Mouse (Mus musculus) ovary, postnatal 14 days (tissue): ENCODE results near the gene Map2k1.

Experiments
- DNase-seq: peaks from one replicate; pipeline ENCODE4 v3.0.0; 2022; ENCODE audit warnings: low spot score

Map2k1 gene

DNA sequence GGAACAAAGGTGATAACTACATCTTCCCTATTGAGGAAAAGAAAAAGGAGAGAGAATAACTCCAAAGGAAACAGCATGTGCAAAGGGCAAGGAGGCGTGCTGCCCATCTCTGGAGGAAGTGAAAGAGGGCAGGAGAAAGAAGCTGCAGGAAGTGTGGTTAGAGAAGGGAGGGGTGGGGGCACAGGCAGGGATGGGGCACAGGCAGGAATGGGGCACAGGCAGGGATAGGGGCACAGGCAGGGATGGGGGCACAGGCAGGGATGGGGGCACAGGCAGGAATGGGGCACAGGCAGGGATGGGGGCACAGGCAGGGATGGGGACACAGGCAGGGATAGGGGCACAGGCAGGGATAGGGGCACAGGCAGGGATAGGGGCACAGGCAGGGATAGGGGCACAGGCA lies 4.1 kb downstream of the Map2k1 start:
- DNase-seq, result no peak

DNA sequence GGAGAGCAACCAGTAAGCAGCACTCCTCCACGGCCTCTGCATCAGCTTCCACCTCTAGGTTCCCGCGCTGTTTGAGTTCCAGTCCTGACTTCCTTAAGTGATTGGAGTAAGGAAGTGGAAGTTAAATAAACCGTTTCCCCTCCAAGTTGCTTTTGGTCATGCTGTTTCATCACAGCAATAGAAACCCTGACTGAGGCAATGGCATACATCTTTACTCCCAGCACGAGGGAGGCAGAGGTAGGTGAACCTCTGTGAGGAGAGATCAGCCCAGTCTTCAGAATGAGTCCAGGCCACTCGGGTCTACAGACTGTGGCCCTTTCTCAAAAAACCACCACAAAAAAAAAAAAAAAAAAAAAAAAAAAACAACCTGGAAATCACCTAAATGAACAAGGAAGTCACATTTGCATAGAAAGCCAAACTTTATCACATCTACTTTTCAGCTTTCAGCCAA lies 11.0 kb downstream of the Map2k1 start:
- DNase-seq, result no peak

DNA sequence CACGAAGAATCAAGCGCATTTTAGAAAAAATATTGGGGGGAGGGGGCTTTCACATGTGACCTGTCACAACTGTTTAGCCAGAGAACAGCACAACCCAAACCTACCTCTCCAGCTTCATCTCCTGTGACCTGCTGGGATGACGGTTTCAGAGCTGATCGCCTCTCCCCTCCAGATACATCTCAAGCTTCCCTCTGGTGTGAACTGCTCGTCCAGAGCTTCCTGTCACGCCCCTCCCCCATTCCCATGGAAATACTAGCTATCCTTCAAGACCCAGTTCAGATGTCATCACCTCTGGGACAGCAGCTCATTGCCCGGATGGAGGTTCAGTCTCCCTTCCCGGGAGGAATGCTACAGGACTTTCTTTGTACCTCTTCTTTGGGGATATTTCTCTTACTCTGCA lies 12.8 kb downstream of the Map2k1 start:
- DNase-seq, result no peak

GRCm38 (mm10) chr9:64240116-64240515 lies 13.3 kb downstream of the Map2k1 start:
- DNase-seq, result no peak

DNA sequence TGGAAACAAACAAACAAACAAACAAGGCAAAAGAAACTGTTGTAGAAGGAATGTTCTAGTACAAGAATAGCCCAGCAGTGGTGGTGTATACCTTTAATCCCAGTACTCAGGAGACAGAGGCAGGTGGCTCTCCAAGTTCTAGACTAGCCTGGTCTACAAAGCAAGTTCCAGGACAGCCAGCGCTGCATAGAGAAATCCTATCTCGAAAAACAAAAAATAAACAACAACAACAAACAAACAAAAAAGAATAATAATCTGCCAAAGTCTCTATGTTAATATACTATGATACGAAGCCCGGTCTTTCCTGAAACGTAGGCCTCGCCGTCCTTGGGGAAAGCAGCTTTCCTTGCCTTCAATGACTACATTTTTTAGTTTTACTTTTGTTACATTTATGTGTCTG lies 17.4 kb downstream of the Map2k1 start:
- DNase-seq, result no peak

- DNase-seq, result no peak
These were observed 18.5 kb downstream of the Map2k1 start, which contains the start of gene Uchl4 for GRCm38 (mm10) chr9:64234768-64235435. TSS of gene Uchl4 (plus strand) at chr9:64235201.

- DNase-seq, result no peak
These were observed 19.8 kb downstream of the Map2k1 start for GRCm38 (mm10) chr9:64233656-64234055.

DNA sequence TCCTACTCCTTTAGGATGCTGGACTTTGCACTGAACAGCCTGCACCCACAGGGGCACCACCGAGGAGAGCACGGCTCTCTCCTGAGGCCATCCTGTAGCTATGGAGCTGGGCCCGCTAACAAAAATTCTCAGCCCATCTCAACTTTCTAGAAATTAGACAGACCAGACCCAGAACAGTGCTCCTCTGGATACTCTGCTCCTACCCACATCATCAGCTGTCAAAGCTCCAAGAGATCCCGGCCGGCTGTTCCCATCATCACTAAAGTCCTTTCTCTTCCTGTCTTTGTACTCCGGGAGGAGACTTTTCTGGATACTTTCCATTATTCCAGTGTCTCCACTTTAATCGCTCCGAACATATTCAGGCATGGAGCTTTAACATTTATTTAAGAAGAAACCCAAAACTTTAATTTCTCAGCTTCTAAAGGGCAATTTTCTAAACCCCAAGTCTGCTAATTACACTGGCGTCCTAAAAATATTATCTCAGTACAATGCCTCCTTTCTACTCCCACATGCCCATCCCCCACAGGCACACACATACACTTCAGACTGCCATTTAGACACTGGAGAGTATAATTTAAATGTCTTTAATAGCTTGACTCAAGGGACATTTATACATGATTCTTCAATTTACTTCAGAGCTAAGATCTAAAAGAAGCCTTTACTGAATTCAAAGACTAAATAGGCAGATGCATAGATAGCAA lies 21.0 kb downstream of the Map2k1 start:
- no peak for DNase-seq

- no peak for DNase-seq
These were observed 21.8 kb downstream of the Map2k1 start for GRCm38 (mm10) chr9:64231674-64232073.

- no peak for DNase-seq
These were observed 22.3 kb downstream of the Map2k1 start for GRCm38 (mm10) chr9:64231171-64231570.

- DNase-seq, result no peak
These were observed 24.5 kb downstream of the Map2k1 start for GRCm38 (mm10) chr9:64228972-64229371.

GRCm38 (mm10) chr9:64227736-64228135 lies 25.7 kb downstream of the Map2k1 start:
- no peak for DNase-seq

- no peak for DNase-seq
These were observed 27.6 kb downstream of the Map2k1 start for GRCm38 (mm10) chr9:64225805-64226204.

- no peak for DNase-seq
These were observed 31.3 kb downstream of the Map2k1 start for GRCm38 (mm10) chr9:64222098-64222497.

GRCm38 (mm10) chr9:64221480-64221879 lies 32.0 kb downstream of the Map2k1 start:
- no peak for DNase-seq

- DNase-seq, result no peak
These were observed 32.8 kb downstream of the Map2k1 start for GRCm38 (mm10) chr9:64220603-64221002.

DNA sequence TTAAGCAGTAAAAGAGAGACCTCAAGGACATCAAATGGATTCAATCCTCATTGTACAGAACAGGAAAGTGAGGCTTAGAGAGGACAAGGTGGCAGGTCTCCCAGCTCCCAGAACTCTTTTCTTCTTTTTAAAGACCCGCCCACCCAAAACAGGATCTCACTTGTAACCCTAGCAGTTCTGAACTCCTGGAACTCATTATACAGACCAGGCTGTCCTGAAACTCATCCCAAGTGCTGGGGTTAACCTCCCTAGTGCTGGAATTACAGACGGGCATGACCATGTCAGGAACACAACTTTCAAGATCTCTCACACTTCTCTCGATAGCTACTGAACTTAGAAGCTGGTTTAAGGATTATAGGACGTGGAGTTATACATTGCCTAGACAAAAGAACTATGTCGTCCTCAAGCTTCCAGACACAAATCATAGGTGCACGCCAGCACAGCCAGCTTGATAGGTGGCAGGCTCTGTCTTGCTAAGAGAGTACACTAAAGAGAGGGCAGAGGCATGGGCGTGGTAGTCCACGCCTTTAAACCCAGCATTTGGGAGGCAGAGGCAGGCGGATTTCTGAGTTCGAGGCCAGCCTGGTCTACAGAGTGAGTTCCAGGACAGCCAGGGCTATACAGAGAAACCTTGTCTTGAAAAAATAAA lies 33.5 kb downstream of the Map2k1 start:
- DNase-seq, result no peak

- DNase-seq, result no peak
These were observed 34.1 kb downstream of the Map2k1 start for GRCm38 (mm10) chr9:64219305-64219704.

- no peak for DNase-seq
These were observed 35.5 kb downstream of the Map2k1 start for GRCm38 (mm10) chr9:64217887-64218286.

DNA sequence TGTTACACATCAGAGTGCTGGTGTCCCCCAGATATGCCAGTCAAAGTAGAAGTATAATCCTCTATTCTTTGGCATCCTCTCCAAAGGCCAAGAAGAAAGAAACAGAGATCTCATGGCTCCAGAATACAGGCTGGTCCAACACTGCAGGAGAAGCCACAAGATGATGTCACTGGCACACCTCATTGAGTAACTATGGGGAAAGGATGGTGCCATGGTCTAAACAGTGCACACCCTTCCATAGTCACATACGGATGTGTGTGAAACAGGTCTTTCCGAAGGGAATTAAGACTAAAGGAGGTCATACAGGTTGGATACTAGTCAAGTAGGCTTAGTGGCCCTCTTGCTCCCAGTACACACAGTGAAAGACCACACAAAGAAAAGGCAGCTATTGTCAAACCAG lies 36.8 kb downstream of the Map2k1 start:
- no peak for DNase-seq

GRCm38 (mm10) chr9:64216090-64216489 lies 37.3 kb downstream of the Map2k1 start:
- DNase-seq, result no peak

DNA sequence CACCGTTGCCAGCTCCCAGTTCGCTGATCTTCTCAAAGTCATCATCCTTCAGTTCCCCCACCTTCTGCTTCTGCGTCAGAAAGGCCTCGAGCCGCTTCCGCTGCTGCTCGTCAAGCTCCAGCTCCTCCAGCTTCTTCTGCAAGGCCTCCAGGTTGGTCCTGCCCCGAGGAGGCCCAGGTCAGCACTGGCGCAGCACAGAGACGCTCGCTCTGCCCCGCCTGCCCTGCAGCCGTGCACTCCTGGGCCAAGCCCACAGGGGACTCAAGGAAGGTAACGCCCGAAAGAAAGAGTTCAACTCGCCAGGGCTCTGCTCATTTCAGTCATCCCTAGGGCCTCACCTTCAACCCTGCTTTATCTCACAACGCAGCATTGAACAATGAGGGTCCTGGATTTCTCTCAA lies 39.0 kb downstream of the Map2k1 start:
- no peak for DNase-seq

DNA sequence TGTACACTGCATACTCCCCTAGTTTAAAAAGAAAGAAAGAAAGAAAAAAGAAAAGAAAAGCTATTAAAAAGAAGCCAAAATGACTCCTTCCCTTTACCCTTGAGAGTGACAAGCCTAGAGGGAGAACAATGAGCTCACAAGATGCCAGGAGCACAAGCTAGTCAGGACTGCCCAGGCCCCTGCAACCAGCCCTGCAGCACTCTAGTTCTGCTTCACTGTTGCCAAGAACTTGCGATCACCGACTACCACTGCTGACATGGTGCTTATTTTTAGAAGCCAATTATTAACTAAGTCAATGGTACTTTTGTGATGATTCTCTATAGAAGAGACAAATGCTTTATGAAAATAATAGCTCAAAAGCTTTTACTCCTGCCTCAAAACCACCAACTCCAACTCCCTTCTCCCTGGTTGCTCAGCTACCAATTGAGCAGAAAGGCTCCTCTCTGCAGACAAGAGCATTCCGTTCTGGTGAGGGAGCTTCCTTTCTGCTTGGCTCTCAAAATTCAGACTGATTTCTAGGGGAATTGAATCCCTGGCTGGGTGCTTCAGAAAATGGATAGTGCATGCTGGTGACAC lies 45.8 kb downstream of the Map2k1 start:
- no peak for DNase-seq
